Mouse (Mus musculus): ENCODE results near the gene Atp11a.

DNA sequence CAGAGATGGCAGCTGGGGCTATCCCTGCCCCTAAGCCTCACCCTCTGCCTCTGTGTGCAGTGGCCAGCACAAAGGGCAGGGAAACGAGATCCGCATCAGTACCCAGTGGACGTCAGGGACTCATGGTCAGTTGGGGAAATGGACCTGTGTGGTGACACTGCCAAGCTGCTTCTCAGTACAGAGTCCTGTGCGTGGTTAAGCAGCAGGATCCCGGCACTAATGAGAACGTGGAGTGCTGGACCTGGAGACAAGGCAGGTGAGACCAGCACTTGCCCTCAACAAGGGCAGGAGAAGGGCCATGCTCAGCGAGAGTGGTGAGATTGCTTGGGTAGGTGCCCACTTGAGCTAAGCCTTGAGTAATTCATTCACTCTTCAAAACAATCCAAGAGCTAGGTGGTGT, 7.7 kb upstream of the Atp11a start:
- no peak for TF ChIP-seq CTCF (IDR thresholded peaks at IDR 0.05)
- TF ChIP-seq EP300 (IDR thresholded peaks at IDR 0.05), result 0 out of 2 replicates have a peak, but pooled peaks have one; percentile 21

All from lung, postnatal 0 days (tissue).